Mouse (Mus musculus): ENCODE measurements around the gene Glrb. TPM values are rescaled to one million over a fixed set of nuclear protein-coding genes. Genes with fewer than 3 reads are reported as not detected.
A peak's percentile ranks its signal among the peaks of the same experiment; 100 is the strongest.

Gene Glrb
- total RNA-seq (2021): under 1 TPM in 1 of 2 experiments, not detected in 1; 0.11 TPM
- long read RNA-seq, experiment 1, partial matches to known transcripts: 0 of 2 reads
- long read RNA-seq, experiment 1, other reads (novel, unspliced or antisense): 2 of 2 reads
- long read RNA-seq, experiment 2: 0 reads

GRCm38 (mm10) chr3:80913111-80913778 lies at the start of gene Glrb:
Glrb (minus strand) TSS chr3:80913660.
- peak within 1 kb of the TSS; percentile 71 for H3K4me3 ChIP-seq
- intact Hi-C loops (cut with DNase I): no loop called here
- peak; percentile 41 for DNase-seq
- no peak within 1 kb of the TSS for H3K27ac ChIP-seq
- TF ChIP-seq CTCF (IDR thresholded peaks at IDR 0.05): no peak

- TF ChIP-seq CTCF (IDR thresholded peaks at IDR 0.05): no peak
- H3K27ac ChIP-seq: no peak overlapping the region
- no peak overlapping the region for H3K4me3 ChIP-seq
- intact Hi-C loops (cut with DNase I): loop anchor here (2.0 to 5.0 kb wide), 4 partner anchors 77 to 962 kb away; partner anchors contain the start of gene Pdgfc
- DNase-seq: no peak
Measured at GRCm38 (mm10) chr3:80959965-80960364, 46.5 kb upstream of the Glrb start.

GRCm38 (mm10) chr3:80958591-80958990 lies 45.1 kb upstream of the Glrb start:
- H3K27ac ChIP-seq: no peak overlapping the region
- DNase-seq: peak; percentile 33
- intact Hi-C loops (cut with DNase I): loop anchor here (2.0 to 5.0 kb wide), 4 partner anchors 79 to 964 kb away; partner anchors contain the start of gene Pdgfc
- no peak overlapping the region for H3K4me3 ChIP-seq
- peak; percentile 87 for TF ChIP-seq CTCF (IDR thresholded peaks at IDR 0.05)

GRCm38 (mm10) chr3:80913779-80914284 lies 372 bp upstream of the Glrb start:
- Histone ChIP-seq H3K4me3 (peak overlapping the region; percentile 71), H3K27ac (no peak overlapping the region)
- intact Hi-C loops (cut with DNase I): no loop called here
- DNase-seq: no peak
- no peak for TF ChIP-seq CTCF (IDR thresholded peaks at IDR 0.05)

GRCm38 (mm10) chr3:80894745-80895480 lies 18.5 kb downstream of the Glrb start:
- no peak overlapping the region for H3K27ac ChIP-seq
- no peak overlapping the region for H3K4me3 ChIP-seq
- no peak for DNase-seq
- intact Hi-C loops (cut with DNase I): no loop called here
- no peak for TF ChIP-seq CTCF (IDR thresholded peaks at IDR 0.05)

DNA sequence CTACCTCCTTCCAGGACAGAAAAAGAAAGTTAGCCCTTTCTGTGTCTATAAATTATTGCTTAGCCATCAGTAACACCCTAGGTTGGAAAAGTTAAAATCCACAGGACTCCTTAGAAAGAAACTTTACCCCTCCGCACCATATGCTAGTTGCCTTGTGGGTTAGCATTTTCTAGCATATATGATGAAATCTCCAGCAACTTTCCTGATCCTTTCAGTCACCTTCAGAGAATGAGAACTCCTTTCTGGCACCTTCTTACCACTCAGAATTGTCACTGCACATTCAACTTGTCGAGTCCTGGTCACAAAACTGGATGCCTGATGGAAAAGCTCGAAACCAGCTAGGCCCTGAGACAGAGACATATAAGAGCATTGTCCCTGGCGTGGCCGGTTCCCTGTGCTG lies 19.1 kb downstream of the Glrb start:
- TF ChIP-seq CTCF (IDR thresholded peaks at IDR 0.05): no peak
- H3K27ac ChIP-seq: no peak overlapping the region
- intact Hi-C loops (cut with DNase I): no loop called here

DNA sequence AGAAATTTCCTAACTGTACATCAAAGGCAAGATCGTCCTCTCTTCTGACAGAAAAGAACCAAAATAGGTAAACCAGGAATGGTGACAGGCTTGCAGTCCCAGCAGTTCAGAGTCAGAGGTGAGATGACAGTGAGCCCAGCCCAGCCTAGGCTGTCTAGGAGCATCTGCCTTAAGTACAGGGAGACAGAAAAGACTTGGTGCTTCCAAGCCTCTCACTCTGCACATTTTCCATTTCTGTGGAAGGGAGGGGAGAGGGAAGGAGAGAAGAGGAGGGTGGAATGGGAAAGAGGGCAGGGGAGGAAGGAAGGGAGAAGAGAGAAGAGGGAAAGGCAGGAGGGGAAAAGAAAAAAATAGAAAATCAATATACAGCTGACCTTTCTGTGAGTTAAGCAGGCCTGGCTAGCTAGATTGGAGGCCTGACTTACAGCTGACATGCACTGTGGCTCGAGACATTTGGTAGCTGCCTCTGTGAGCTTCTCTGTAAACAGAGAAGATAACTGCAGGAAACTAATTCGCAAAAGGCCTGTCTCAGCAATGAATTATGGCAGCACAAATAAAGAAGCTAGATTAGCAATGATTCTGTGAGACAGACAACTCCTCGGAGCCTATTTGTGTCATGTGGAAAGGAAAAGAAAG lies 20.3 kb downstream of the Glrb start:
- Histone ChIP-seq H3K27ac (no peak overlapping the region), H3K4me3 (no peak overlapping the region)

More for the DNA sequence above, 19.1 kb downstream of the Glrb start:
- no peak overlapping the region for H3K4me3 ChIP-seq
- DNase-seq: no peak

GRCm38 (mm10) chr3:80891087-80891486 lies 22.4 kb downstream of the Glrb start:
- DNase-seq: no peak
- no peak for TF ChIP-seq CTCF (IDR thresholded peaks at IDR 0.05)
- intact Hi-C loops (cut with DNase I): no loop called here
- H3K4me3 ChIP-seq: no peak overlapping the region
- no peak overlapping the region for H3K27ac ChIP-seq

More for the DNA sequence above, 20.3 kb downstream of the Glrb start:
- TF ChIP-seq CTCF (IDR thresholded peaks at IDR 0.05): no peak
- no peak for DNase-seq
- intact Hi-C loops (cut with DNase I): no loop called here

DNA sequence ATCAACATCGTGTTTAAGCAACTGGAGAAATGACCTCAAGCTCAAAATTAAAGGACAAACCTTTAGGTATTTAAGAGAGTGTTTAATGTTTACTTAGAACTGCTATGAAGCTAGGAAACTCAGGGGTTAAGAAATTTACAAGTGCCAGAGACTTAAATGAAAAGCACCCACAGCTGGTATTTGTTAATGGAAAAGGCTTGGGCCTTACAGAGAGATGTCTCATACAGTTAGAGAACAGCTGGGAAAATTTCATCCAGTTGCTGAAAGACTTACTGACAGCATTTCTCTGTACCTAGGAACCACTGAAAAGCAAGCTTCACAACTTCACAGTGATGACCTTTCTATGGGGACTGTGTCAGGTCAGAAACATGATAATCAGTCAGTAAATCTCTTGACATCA lies 28.3 kb downstream of the Glrb start:
- DNase-seq: no peak
- TF ChIP-seq CTCF (IDR thresholded peaks at IDR 0.05): no peak
- no peak overlapping the region for H3K27ac ChIP-seq
- intact Hi-C loops (cut with DNase I): no loop called here
- H3K4me3 ChIP-seq: no peak overlapping the region

GRCm38 (mm10) chr3:80883601-80884000 lies 29.9 kb downstream of the Glrb start:
- no peak overlapping the region for H3K4me3 ChIP-seq
- DNase-seq: no peak
- intact Hi-C loops (cut with DNase I): no loop called here
- TF ChIP-seq CTCF (IDR thresholded peaks at IDR 0.05): no peak
- H3K27ac ChIP-seq: no peak overlapping the region

GRCm38 (mm10) chr3:80880660-80881293 lies 32.7 kb downstream of the Glrb start:
- H3K27ac ChIP-seq: no peak overlapping the region
- no peak for DNase-seq
- no peak for TF ChIP-seq CTCF (IDR thresholded peaks at IDR 0.05)
- intact Hi-C loops (cut with DNase I): no loop called here
- no peak overlapping the region for H3K4me3 ChIP-seq

DNA sequence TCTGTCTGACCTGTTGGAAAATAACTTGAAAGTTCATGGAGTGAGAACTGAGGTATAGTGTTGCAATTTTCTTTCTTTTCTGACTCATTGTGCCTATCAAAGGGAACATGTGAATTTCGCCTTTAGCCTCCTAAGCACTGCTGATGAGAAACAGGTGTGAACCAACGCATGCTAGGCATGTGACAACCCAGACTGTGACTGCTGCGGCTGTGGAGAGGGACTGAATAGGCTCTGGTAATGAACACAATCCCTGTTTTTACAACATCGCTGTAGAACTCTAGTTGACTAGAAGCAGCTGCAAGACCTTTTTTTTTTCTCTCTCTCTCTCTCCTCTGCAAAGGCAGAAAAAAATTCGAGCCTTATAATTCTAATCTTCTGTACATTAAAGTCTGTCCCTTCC lies 34.9 kb downstream of the Glrb start:
- intact Hi-C loops (cut with DNase I): no loop called here
- no peak for TF ChIP-seq CTCF (IDR thresholded peaks at IDR 0.05)
- DNase-seq: no peak
- Histone ChIP-seq H3K27ac (no peak overlapping the region), H3K4me3 (no peak overlapping the region)
